18 mouse cellular contexts compared by ENCODE assay signal in the genomic region with DNA sequence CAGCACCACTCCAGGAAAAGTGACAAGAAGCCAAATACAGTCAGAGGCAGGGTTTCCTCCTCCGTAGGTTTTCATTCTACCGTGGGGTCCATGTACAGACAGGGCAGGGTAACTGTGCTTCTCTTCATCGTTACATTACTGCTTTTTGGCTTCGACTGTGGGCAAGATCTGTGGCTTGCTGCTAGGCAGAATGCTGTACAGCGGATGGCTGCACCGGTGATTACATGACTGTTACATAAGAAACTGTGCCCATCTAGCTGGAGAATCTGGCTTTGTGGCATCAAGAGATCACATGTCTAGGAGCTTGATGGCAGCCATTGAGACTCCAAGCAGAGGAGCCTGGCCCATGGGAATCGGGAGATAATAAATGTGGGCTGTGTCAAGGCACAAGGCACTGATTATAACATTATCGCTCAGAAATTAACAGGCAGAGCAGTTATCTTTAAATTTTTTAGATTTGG. TPM values are rescaled to one million over a fixed set of nuclear protein-coding genes. Genes with fewer than 3 reads are reported as not detected.
DNase-seq lines count a peak whose midpoint lies in the region; ATAC-seq and TF ChIP-seq lines count a peak whose summit lies in the region.
"Had no signal": no experiment of that assay in that cellular context is flagged by ENCODE, and none has a peak within 500 bp of the region (broad histone marks: within the 10 kb centered on the region; RNA-seq: fewer than 3 reads in every experiment).

No protein-coding gene starts in this region.

- H3K79me2 ChIP-seq in macrophage (ENCODE audit: inconsistent target): no peaks in the 10 kb centered on the region

- TF ChIP-seq EP300 in heart, postnatal 0 days (IDR thresholded peaks at IDR 0.05; ENCODE audit: low read depth): no peak

- no peaks in the 10 kb centered on the region for H3K36me3 ChIP-seq in heart, postnatal 0 days (replicated peaks; ENCODE audit: control insufficient read depth, insufficient read depth, low read length)
- H3K36me3 ChIP-seq in spleen, adult 2 months (ENCODE audit: control insufficient read depth, insufficient read depth, low read length): no peaks in the 10 kb centered on the region
- no peaks in the 10 kb centered on the region for H3K36me3 ChIP-seq in macrophage (ENCODE audit: inconsistent target)
- H3K36me3 ChIP-seq: intestine, embryonic 15.5 days; limb, embryonic 12.5 days had no signal

- WGBS in heart, postnatal 0 days: 63% methylated on average over 8 of the region's 8 CpGs
- 28% methylated on average over 8 of the region's 8 CpGs for WGBS in spleen, adult 2 months
- 17% methylated on average over 8 of the region's 8 CpGs for WGBS in macrophage (ENCODE audit: missing documents)

- no peak for DNase-seq in heart, postnatal 0 days (ENCODE audit: low spot score)
- no peak for DNase-seq in heart, postnatal 10 days
- DNase-seq in spleen, adult 2 months (ENCODE audit: low read depth in 1 of 2, low spot score in 2 of 2): no peak
- DNase-seq in spleen, postnatal 10 days (ENCODE audit: low spot score in 2 of 2): no peak
- DNase-seq in urinary bladder, postnatal 36 days (ENCODE audit: low spot score in 2 of 2): no peak
- no peak for DNase-seq in natural killer cell, adult 2 months (ENCODE audit: low spot score in 2 of 2)
- DNase-seq: cerebellum, adult 9-11 months; kidney, postnatal 25 days; spleen, adult 18-20 months; thymus, adult 18-20 months had no signal

- H3K4me2 ChIP-seq in heart, postnatal 0 days (ENCODE audit: low read depth, low read length): no peak overlapping the region
- H3K4me2 ChIP-seq: intestine, embryonic 15.5 days; limb, embryonic 12.5 days had no signal

- no peaks in the 10 kb centered on the region for H3K4me1 ChIP-seq in heart, postnatal 0 days (ENCODE audit: control insufficient read depth, insufficient read depth)
- H3K4me1 ChIP-seq in spleen, adult 2 months (ENCODE audit: control insufficient read depth, insufficient read depth, insufficient read length): peaks cover 8% of the 10 kb centered on the region; the same call in 1 of the 2 replicates
- H3K4me1 ChIP-seq: intestine, embryonic 15.5 days had no signal

- H3K9ac ChIP-seq in heart, postnatal 0 days (replicated peaks; ENCODE audit: low read depth, low read length): no peak overlapping the region
- H3K9ac ChIP-seq: intestine, embryonic 15.5 days; limb, embryonic 12.5 days had no signal

- intact Hi-C loops in heart, postnatal 10 days (cut with DNase I): loop anchor here (5.0 kb wide), 1 partner anchor 469 kb away; no protein-coding TSS in a partner anchor

- peak overlapping the region; percentile 25; the same call in 1 of the 2 replicates for H3K27ac ChIP-seq in heart, postnatal 0 days (ENCODE audit: low read depth)
- H3K27ac ChIP-seq in spleen, adult 2 months (ENCODE audit: insufficient read depth, low read length): peak overlapping the region; percentile 4; the same call in 1 of the 2 replicates
- peak overlapping the region; percentile 72 for H3K27ac ChIP-seq in macrophage
- H3K27ac ChIP-seq: intestine, embryonic 15.5 days; limb, embryonic 12.5 days had no signal

- H3K4me3 ChIP-seq in heart, postnatal 0 days (ENCODE audit: low read depth, low read length): no peak overlapping the region
- H3K4me3 ChIP-seq in spleen, adult 2 months (ENCODE audit: extremely low read depth, insufficient read depth, insufficient read length): no peak overlapping the region
- no peak overlapping the region for H3K4me3 ChIP-seq in macrophage (ENCODE audit: inconsistent target)
- H3K4me3 ChIP-seq: intestine, embryonic 15.5 days; limb, embryonic 12.5 days had no signal

- no peak for TF ChIP-seq POLR2A in spleen, adult 2 months (IDR thresholded peaks at IDR 0.05; ENCODE audit: low read depth, low read length)

- no peaks in the 10 kb centered on the region for H3K27me3 ChIP-seq in heart, postnatal 0 days (ENCODE audit: control insufficient read depth, insufficient read depth, low read length)
- no peaks in the 10 kb centered on the region for H3K27me3 ChIP-seq in spleen, adult 2 months (ENCODE audit: control insufficient read depth, insufficient read depth, low read length)
- H3K27me3 ChIP-seq: intestine, embryonic 15.5 days; Patski had no signal

- no peak for ATAC-seq in heart, postnatal 0 days (ENCODE audit: insufficient read depth, low read depth)
- ATAC-seq: intestine, embryonic 15.5 days; Patski had no signal

- TF ChIP-seq CTCF in heart, postnatal 0 days (IDR thresholded peaks at IDR 0.05; ENCODE audit: low read depth): no peak
- no peak for TF ChIP-seq CTCF in spleen, adult 2 months (IDR thresholded peaks at IDR 0.05; ENCODE audit: extremely low read depth, insufficient read depth, insufficient read length, insufficient replicate concordance)

- H3K9me3 ChIP-seq in heart, postnatal 0 days (replicated peaks; ENCODE audit: control insufficient read depth, low read length): no peaks in the 10 kb centered on the region
- H3K9me3 ChIP-seq: intestine, embryonic 15.5 days; limb, embryonic 12.5 days had no signal

RNA-seq across cellular contexts. Expression of gene Slc22a16, which starts 43.8 kb away (rescaled TPM):
- not detected in 2 replicates for total RNA-seq in heart, postnatal 0 days (2014; rRNA removed; ENCODE audit: low replicate concordance)
- not detected in 2 replicates for polyA plus RNA-seq in heart, postnatal 0 days (2015; fragmentation: Nextera tagmentation; extraction: Ambion mirVana)
- not detected for total RNA-seq in heart, postnatal 10 days (2021)
- polyA plus RNA-seq in spleen, adult 2 months (2012; rRNA removed): not detected in 2 replicates
- not detected for total RNA-seq in macrophage (2018; cell fraction: chromatin; rRNA removed)
- not detected for total RNA-seq in macrophage (2018; cell fraction: cytosol; rRNA removed)
- total RNA-seq in macrophage (2018; cell fraction: nucleus; rRNA removed): not detected
- polyA plus RNA-seq in macrophage (2018): not detected in 3 replicates
- total RNA-seq: layer of hippocampus, postnatal 25 days had no signal
- polyA plus RNA-seq: embryonic facial prominence, embryonic 14.5 days; heart, embryonic 16.5 days; intestine, embryonic 15.5 days; limb, embryonic 12.5 days; lung, postnatal 0 days; Patski had no signal

Comparison
In these comparisons a context has a peak if more than half of its experiments do, and no peak if none do; other contexts are left out.
1. H3K27ac ChIP-seq: peak in every context shown above with its lines; median percentile 72 in macrophage; 25 in heart, postnatal 0 days; 4 in spleen, adult 2 months.